Mouse (Mus musculus): ENCODE data around the gene Enah. TPM values are rescaled to one million over a fixed set of nuclear protein-coding genes. Genes with fewer than 3 reads are reported as not detected.

The Enah gene
- polyA plus RNA-seq, 1 experiment from 2014 or later, result 49.2 TPM

DNA sequence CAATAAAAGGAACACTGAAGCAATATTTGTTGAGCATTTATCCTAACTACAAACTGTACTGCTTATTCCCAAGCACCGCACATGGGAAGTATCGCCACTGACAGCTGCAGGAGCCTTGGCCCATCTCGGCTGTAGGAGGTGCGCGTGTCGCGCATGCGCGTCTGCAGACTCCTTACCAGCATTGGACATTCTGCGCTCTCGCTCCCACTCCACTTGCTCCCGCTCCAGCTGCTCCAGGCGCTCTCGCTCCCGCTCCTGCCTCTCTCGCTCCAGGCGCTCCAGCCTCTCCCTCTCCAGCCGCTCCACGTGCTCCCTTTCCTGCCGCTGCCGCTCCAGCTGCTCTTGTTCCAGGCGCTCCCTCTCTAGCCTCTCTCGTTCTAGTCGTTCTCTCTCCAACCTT is 96.4 kb downstream of the Enah start:
- DNase-seq (ENCODE audit: low spot score) (peak; percentile 36), ATAC-seq (ENCODE audit: low FRiP score) (no peak)
- Histone ChIP-seq H3K9me3 (ENCODE audit: control insufficient read depth, low read length) (no peaks in the 10 kb centered on the region), H3K27me3 (ENCODE audit: control insufficient read depth, insufficient read depth, low read length) (no peaks in the 10 kb centered on the region), H3K4me3 (ENCODE audit: low read depth, low read length) (no peak overlapping the region), H3K4me1 (replicated peaks; ENCODE audit: control insufficient read depth, insufficient read depth, low read length) (no peaks in the 10 kb centered on the region), H3K4me2 (replicated peaks; ENCODE audit: low read depth, low read length) (no peak overlapping the region), H3K36me3 (ENCODE audit: control insufficient read depth, insufficient read depth, low read length) (peaks cover 10% of the 10 kb centered on the region; the same call in 1 of the 2 replicates), H3K27ac (ENCODE audit: low read depth, low read length) (no peak overlapping the region), H3K9ac (ENCODE audit: low read depth, low read length) (no peak overlapping the region)
- 83% methylated on average over 24 of the region's 24 CpGs for WGBS

- H3K4me2 ChIP-seq (replicated peaks; ENCODE audit: low read depth, low read length), result no peak overlapping the region
- ATAC-seq (ENCODE audit: low FRiP score) (no peak), DNase-seq (ENCODE audit: low spot score) (peak; percentile 23)
- H3K27me3 ChIP-seq (ENCODE audit: control insufficient read depth, insufficient read depth, low read length), result no peaks in the 10 kb centered on the region
- no peaks in the 10 kb centered on the region for H3K9me3 ChIP-seq (ENCODE audit: control insufficient read depth, low read length)
- 80% methylated on average over 33 of the region's 37 CpGs for WGBS
- no peak overlapping the region for H3K9ac ChIP-seq (ENCODE audit: low read depth, low read length)
- H3K4me3 ChIP-seq (ENCODE audit: low read depth, low read length), result no peak overlapping the region
- no peak overlapping the region for H3K27ac ChIP-seq (ENCODE audit: low read depth, low read length)
- no peaks in the 10 kb centered on the region for H3K4me1 ChIP-seq (replicated peaks; ENCODE audit: control insufficient read depth, insufficient read depth, low read length)
- peaks cover 8% of the 10 kb centered on the region; the same call in 1 of the 2 replicates for H3K36me3 ChIP-seq (ENCODE audit: control insufficient read depth, insufficient read depth, low read length)
These were observed 98.0 kb downstream of the Enah start for GRCm38 (mm10) chr1:181921580-181922494.

DNA sequence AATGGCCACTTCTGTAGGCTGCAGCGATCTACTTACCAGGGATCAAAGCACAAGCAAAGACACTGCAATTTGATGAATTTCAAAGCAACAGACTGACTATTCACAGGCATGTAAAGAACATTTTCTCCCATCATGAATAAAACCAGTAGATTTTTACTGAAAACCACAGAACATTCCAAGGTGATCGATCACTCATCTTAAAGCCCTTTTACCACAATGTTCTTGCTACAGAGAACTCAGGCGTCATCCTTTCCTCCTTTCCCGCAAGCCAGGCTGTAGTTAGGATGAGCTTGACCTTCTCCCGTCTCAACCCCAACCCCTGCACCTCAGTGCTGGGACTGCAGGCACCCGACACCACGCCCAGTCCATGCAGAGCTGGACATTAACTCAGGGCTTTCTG is 107.9 kb downstream of the Enah start:
- Histone ChIP-seq H3K4me2 (replicated peaks; ENCODE audit: low read depth, low read length) (no peak overlapping the region), H3K27me3 (ENCODE audit: control insufficient read depth, insufficient read depth, low read length) (no peaks in the 10 kb centered on the region), H3K9me3 (ENCODE audit: control insufficient read depth, low read length) (no peaks in the 10 kb centered on the region), H3K4me3 (ENCODE audit: low read depth, low read length) (no peak overlapping the region), H3K9ac (ENCODE audit: low read depth, low read length) (no peak overlapping the region), H3K4me1 (replicated peaks; ENCODE audit: control insufficient read depth, insufficient read depth, low read length) (no peaks in the 10 kb centered on the region), H3K27ac (ENCODE audit: low read depth, low read length) (no peak overlapping the region), H3K36me3 (ENCODE audit: control insufficient read depth, insufficient read depth, low read length) (no peaks in the 10 kb centered on the region)
- ATAC-seq (ENCODE audit: low FRiP score), result no peak
- WGBS, result 93% methylated on average over 7 of the region's 7 CpGs
- DNase-seq (ENCODE audit: low spot score), result no peak

GRCm38 (mm10) chr1:181901706-181902373 is 118.0 kb downstream of the Enah start:
- WGBS, result 87% methylated on average over 11 of the region's 11 CpGs
- no peak for ATAC-seq (ENCODE audit: low FRiP score)
- Histone ChIP-seq H3K9ac (ENCODE audit: low read depth, low read length) (no peak overlapping the region), H3K4me2 (replicated peaks; ENCODE audit: low read depth, low read length) (no peak overlapping the region), H3K4me3 (ENCODE audit: low read depth, low read length) (no peak overlapping the region), H3K27me3 (ENCODE audit: control insufficient read depth, insufficient read depth, low read length) (no peaks in the 10 kb centered on the region), H3K36me3 (ENCODE audit: control insufficient read depth, insufficient read depth, low read length) (no peaks in the 10 kb centered on the region; the same call in 1 of the 2 replicates), H3K4me1 (replicated peaks; ENCODE audit: control insufficient read depth, insufficient read depth, low read length) (no peaks in the 10 kb centered on the region), H3K27ac (ENCODE audit: low read depth, low read length) (no peak overlapping the region), H3K9me3 (ENCODE audit: control insufficient read depth, low read length) (no peaks in the 10 kb centered on the region)
- no peak for DNase-seq (ENCODE audit: low spot score)

DNA sequence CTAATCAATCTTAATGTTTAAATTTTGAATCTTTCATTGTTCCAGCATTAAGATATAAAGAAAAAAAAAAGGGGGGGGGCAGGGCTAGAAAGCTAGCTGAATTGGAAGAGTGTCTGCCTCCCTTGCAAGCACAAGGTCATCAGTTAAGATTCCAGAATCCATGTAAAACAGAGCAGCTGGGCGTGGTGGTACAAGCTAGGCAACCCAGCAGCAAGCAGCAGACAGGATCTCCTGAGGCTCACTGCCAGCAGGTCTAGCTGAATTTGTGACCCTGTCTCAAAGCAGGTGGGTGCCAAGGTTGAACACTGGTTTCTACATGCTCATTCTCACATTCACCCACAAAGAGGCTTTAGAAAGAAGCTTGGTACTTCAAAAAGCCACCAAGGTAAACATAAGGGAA is 118.9 kb downstream of the Enah start:
- Histone ChIP-seq H3K9ac (ENCODE audit: low read depth, low read length) (no peak overlapping the region), H3K27me3 (ENCODE audit: control insufficient read depth, insufficient read depth, low read length) (no peaks in the 10 kb centered on the region), H3K4me3 (ENCODE audit: low read depth, low read length) (no peak overlapping the region), H3K36me3 (ENCODE audit: control insufficient read depth, insufficient read depth, low read length) (no peaks in the 10 kb centered on the region; the same call in 1 of the 2 replicates), H3K4me2 (replicated peaks; ENCODE audit: low read depth, low read length) (no peak overlapping the region), H3K4me1 (replicated peaks; ENCODE audit: control insufficient read depth, insufficient read depth, low read length) (no peaks in the 10 kb centered on the region), H3K9me3 (ENCODE audit: control insufficient read depth, low read length) (no peaks in the 10 kb centered on the region), H3K27ac (ENCODE audit: low read depth, low read length) (no peak overlapping the region)
- WGBS, result 88% methylated on average over 1 of the region's 1 CpGs
- DNase-seq (ENCODE audit: low spot score) (no peak), ATAC-seq (ENCODE audit: low FRiP score) (no peak)

DNA sequence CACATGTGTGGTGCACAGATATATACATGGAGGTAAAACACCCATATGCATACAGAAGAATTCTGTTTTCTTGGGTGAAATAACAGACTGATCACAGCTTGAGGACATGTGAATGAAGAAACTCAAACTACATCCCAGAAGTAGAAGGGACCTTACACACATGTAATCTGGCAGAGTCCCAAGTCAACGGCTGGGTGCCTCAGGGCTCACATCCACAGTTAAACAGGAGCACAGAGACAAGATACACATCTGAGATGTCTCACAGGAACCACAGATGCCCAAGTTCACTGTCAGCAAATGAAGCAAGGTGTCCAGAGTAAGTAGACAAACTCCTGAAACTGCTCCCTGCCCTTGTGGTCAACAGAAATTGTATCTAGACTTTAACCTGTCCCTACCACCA is 120.8 kb downstream of the Enah start:
- ATAC-seq (ENCODE audit: low FRiP score) (no peak), DNase-seq (ENCODE audit: low spot score) (no peak)
- Histone ChIP-seq H3K4me3 (ENCODE audit: low read depth, low read length) (no peak overlapping the region), H3K9me3 (ENCODE audit: control insufficient read depth, low read length) (no peaks in the 10 kb centered on the region), H3K27me3 (ENCODE audit: control insufficient read depth, insufficient read depth, low read length) (no peaks in the 10 kb centered on the region), H3K9ac (ENCODE audit: low read depth, low read length) (no peak overlapping the region), H3K27ac (ENCODE audit: low read depth, low read length) (no peak overlapping the region), H3K4me1 (replicated peaks; ENCODE audit: control insufficient read depth, insufficient read depth, low read length) (no peaks in the 10 kb centered on the region), H3K4me2 (replicated peaks; ENCODE audit: low read depth, low read length) (no peak overlapping the region), H3K36me3 (ENCODE audit: control insufficient read depth, insufficient read depth, low read length) (no peaks in the 10 kb centered on the region; the same call in 1 of the 2 replicates)
- 77% methylated on average over 1 of the region's 1 CpGs for WGBS

DNA sequence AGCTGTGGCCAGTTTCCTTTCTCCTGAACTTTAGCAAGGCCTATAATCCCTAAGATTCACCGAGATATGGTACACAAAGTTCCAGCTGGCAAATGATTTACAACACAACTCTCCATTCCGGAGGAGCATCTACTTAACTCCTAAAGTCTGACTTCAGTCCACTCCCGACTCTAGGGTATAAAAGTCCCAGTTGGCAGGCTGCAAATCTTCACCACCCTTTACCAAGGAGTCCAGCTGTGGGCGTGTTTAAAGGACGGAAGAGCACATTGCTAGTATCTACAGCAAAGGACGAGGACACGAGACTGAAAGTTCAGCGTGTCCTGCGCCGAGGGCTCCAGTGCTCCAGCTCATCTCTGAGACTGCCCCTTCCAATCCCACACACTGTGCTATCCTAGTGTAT is 122.8 kb downstream of the Enah start:
- DNase-seq (ENCODE audit: low spot score) (no peak), ATAC-seq (ENCODE audit: low FRiP score) (no peak)
- H3K27me3 ChIP-seq (ENCODE audit: control insufficient read depth, insufficient read depth, low read length), result no peaks in the 10 kb centered on the region
- H3K9me3 ChIP-seq (ENCODE audit: control insufficient read depth, low read length), result no peaks in the 10 kb centered on the region
- H3K4me2 ChIP-seq (replicated peaks; ENCODE audit: low read depth, low read length), result no peak overlapping the region
- H3K27ac ChIP-seq (ENCODE audit: low read depth, low read length), result no peak overlapping the region
- no peak overlapping the region for H3K9ac ChIP-seq (ENCODE audit: low read depth, low read length)
- WGBS, result 86% methylated on average over 10 of the region's 10 CpGs
- no peaks in the 10 kb centered on the region for H3K36me3 ChIP-seq (ENCODE audit: control insufficient read depth, insufficient read depth, low read length)
- H3K4me1 ChIP-seq (replicated peaks; ENCODE audit: control insufficient read depth, insufficient read depth, low read length), result no peaks in the 10 kb centered on the region
- H3K4me3 ChIP-seq (ENCODE audit: low read depth, low read length), result no peak overlapping the region

- Histone ChIP-seq H3K27ac (ENCODE audit: low read depth, low read length) (no peak overlapping the region), H3K4me2 (replicated peaks; ENCODE audit: low read depth, low read length) (no peak overlapping the region), H3K27me3 (ENCODE audit: control insufficient read depth, insufficient read depth, low read length) (no peaks in the 10 kb centered on the region), H3K9ac (ENCODE audit: low read depth, low read length) (no peak overlapping the region), H3K36me3 (ENCODE audit: control insufficient read depth, insufficient read depth, low read length) (no peaks in the 10 kb centered on the region), H3K4me1 (replicated peaks; ENCODE audit: control insufficient read depth, insufficient read depth, low read length) (no peaks in the 10 kb centered on the region), H3K9me3 (ENCODE audit: control insufficient read depth, low read length) (no peaks in the 10 kb centered on the region), H3K4me3 (ENCODE audit: low read depth, low read length) (no peak overlapping the region)
- ATAC-seq (ENCODE audit: low FRiP score) (no peak), DNase-seq (ENCODE audit: low spot score) (no peak)
- WGBS, result 77% methylated on average over 8 of the region's 8 CpGs
These were observed 126.1 kb downstream of the Enah start for GRCm38 (mm10) chr1:181893721-181894120.
